Mouse (Mus musculus) embryonic facial prominence, embryonic 10.5 days (tissue): Measurements from ENCODE around the gene Gm20821. TPM values are rescaled to one million over a fixed set of nuclear protein-coding genes. Genes with fewer than 3 reads are reported as not detected.
"Not testable (repeated sequence)": the region's sequence is repeated elsewhere in the genome, so short reads cannot be mapped to it uniquely, and the experiment has no call there.

Experiments used
- DNase-seq: peaks from one replicate; pipeline ENCODE4 v3.0.0-alpha.2; 2017; ENCODE audit warnings: low spot score
- H3K27ac ChIP-seq: fragments of 300-500 bp; sonication (generic); replicated peaks from 2 replicates; pipeline ENCODE4 v1.5.1; 2016; ENCODE audit warnings: mild to moderate bottlenecking
- H3K27me3 ChIP-seq: fragments of 300-500 bp; sonication (generic); replicated peaks from 2 replicates; pipeline ENCODE4 v1.6.1; 2016; ENCODE audit warnings: low read depth, mild to moderate bottlenecking; ENCODE audit not compliant: poor library complexity, severe bottlenecking
- H3K36me3 ChIP-seq: fragments of 300-500 bp; sonication (generic); replicated peaks from 2 replicates; pipeline ENCODE4 v1.6.1; 2016; ENCODE audit warnings: mild to moderate bottlenecking, moderate library complexity
- H3K4me1 ChIP-seq: fragments of 300-500 bp; sonication (generic); 2 replicates; pipeline ENCODE4 v1.6.1; 2016
- H3K4me3 ChIP-seq: fragments of 300-500 bp; sonication (generic); 2 replicates; pipeline ENCODE4 v1.5.1; 2016; ENCODE audit warnings: mild to moderate bottlenecking, moderate library complexity
- H3K9me3 ChIP-seq: fragments of 300-500 bp; sonication (generic); 2 replicates; pipeline ENCODE4 v1.6.1; 2016; ENCODE audit warnings: mild to moderate bottlenecking
- WGBS: fragments of 180-500 bp; shearing (Covaris S2); methylation state at CpG from one replicate; pipeline ENCODE4 v1.1.7; 2016; 5-methylcytosine and 5-hydroxymethylcytosine counted together
- polyA plus RNA-seq: library from polyadenylated mRNA; unstranded; fragments of >200 nt; fragmentation: Nextera tagmentation; extraction: Ambion mirVana; gene quantifications from 2 replicates; pipeline ENCODE4 v1.2.1, GENCODE M21; 2016

Gene Gm20821
- polyA plus RNA-seq = not detected in 2 replicates

DNA sequence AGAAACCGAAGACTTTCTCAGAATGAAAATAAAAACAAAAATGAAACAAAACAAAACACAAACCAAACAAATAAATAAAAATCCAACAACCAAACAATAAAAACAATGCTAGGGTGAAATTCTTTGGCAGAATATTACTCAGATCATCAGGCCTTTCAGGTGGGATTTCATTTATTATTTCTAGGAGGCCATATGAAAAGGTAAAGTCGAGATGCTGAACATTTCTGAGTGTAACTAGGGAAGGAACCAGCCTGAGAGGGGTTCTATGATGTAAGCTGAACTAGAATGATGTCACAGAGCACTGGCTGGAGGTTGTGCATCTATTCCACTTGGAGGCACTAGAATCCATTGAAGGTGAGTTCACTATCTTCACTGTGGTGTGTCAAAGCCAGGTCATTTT, at the start of gene Gm20821:
Gene Gm20821, plus strand, starts transcription at position 301 of the 400 bp plus-strand sequence.
- H3K4me3 ChIP-seq, H3K4me1 ChIP-seq, H3K27me3 ChIP-seq, H3K36me3 ChIP-seq, DNase-seq, H3K9me3 ChIP-seq, H3K27ac ChIP-seq: not testable (repeated sequence)
- 60% methylated on average over 2 of the region's 2 CpGs for WGBS
